Mouse (Mus musculus) bone marrow macrophage, adult 2 months (primary cell): ENCODE results near the gene Gm28305.

Experiments used
- CTCF ChIP-seq: IDR thresholded peaks from 2 replicates; pipeline ENCODE4 v1.5.1; 2012; ENCODE audit warnings: low read depth, mild to moderate bottlenecking, low read length, moderate library complexity
- POLR2A ChIP-seq: IDR thresholded peaks from 2 replicates; pipeline ENCODE4 v1.6.1; 2012; ENCODE audit warnings: mild to moderate bottlenecking, low read depth, low read length, borderline replicate concordance

DNA sequence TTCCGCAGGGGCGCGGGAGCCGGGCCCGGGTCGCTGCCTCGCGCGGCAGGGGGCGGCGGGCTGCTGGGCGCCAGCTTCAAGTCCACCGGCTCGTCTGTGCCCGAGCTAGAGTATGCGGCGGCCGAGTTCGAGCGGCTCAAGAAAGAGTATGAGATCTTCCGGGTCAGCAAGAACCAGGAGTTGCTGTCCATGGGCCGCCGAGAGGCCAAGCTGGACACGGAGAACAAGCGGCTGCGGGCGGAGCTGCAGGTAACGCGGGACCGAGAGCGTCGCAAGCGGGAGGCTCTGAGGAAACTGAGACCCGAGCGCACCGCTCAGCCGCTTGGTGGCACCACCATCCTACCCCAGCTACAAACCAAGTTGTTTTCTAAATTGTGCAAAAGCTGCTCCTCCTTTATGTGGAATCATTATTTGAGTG lies 37.5 kb upstream of the Gm28305 start:
- TF ChIP-seq CTCF (peak; percentile 47), POLR2A (no peak)
